Mouse (Mus musculus): ENCODE measurements around the gene Gm20825.
"Not testable (repeated sequence)": the region's sequence is repeated elsewhere in the genome, so short reads cannot be mapped to it uniquely, and the experiment has no call there.

Gm20825 gene

GRCm38 (mm10) chrY:8071407-8071806 lies at the start of gene Gm20825:
Gene Gm20825 (minus strand): TSS chrY:8071507.
- not testable (repeated sequence) for DNase-seq (ENCODE audit: low spot score in 2 of 2)
